Mouse (Mus musculus) brain, embryonic 14.5 days (tissue): ENCODE measurements around the gene Yjefn3. TPM values are rescaled to one million over a fixed set of nuclear protein-coding genes. Genes with fewer than 3 reads are reported as not detected.

Experiments
- DNase-seq: peaks from one replicate; pipeline ENCODE4 v3.0.0-alpha.2; 2011; ENCODE audit warnings: low read depth
- CTCF ChIP-seq: fragments of 200-500 bp; IDR thresholded peaks from 2 replicates; pipeline ENCODE4 v1.5.1; 2012; ENCODE audit warnings: inconsistent platforms, mild to moderate bottlenecking, moderate library complexity, borderline replicate concordance; ENCODE audit not compliant: insufficient read depth, insufficient read length; ENCODE audit errors: extremely low read depth
- POLR2A ChIP-seq: fragments of 200-500 bp; IDR thresholded peaks from 2 replicates; pipeline ENCODE4 v1.6.1; 2012; ENCODE audit warnings: mild to moderate bottlenecking, inconsistent platforms, borderline replicate concordance; ENCODE audit not compliant: poor library complexity, insufficient read depth, insufficient read length, severe bottlenecking; ENCODE audit errors: extremely low read depth
- polyA plus RNA-seq: library from polyadenylated mRNA; depleted of rRNA; stranded (reverse); fragments of >200 nt; gene quantifications from 2 replicates; pipeline ENCODE4 v1.2.3, GENCODE M21; 2012

The Yjefn3 gene
- polyA plus RNA-seq, 1 experiment: 12.6 TPM

DNA sequence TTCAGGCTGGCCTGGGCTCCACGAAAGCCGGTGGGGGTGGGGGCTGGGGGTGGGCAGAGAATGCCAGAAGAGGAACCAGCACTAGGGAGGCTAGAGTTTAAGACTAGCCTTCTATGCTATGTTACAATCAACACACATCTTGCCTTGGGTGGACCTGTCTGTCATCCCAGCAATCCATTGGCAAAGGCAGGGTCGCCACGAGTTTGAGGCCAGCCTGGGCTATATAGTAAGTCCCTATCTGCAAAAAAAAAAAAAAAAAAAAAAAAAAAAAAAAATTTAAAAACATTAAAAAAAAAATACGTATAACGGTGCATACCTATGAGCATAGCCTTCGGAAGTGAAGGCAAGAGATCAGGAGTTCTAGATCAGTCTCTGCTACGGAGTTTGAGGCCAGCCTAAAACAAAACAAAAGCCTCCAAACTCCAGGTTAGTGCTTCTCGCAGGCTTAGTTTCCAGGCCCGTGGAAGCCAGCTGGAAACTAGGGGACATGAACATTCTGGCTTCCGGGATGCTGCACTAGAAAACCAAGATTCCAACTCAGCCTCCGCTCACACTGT is 1.5 kb downstream of the Yjefn3 start:
- DNase-seq: no peak
- TF ChIP-seq CTCF (no peak), POLR2A (no peak)

DNA sequence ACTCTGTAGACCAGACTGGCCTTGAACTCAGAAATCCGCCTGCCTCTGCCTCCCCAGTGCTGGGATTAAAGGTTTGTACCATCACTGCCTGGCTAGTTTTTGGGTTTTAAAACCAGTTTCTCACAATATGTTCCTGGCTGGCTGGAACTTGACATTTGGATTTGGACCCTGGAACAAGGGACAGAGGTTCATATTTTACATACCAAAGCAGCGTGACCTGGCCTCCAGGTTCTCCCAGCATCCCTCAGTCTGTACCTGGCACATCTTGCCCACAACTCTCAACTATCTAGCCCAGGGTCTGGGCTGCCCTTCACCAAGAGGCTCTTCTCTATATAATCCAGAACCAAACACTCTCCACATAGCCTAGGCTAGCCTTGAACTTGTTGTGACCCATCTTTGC is 2.6 kb downstream of the Yjefn3 start:
- TF ChIP-seq POLR2A (no peak), CTCF (no peak)
- DNase-seq: no peak

DNA sequence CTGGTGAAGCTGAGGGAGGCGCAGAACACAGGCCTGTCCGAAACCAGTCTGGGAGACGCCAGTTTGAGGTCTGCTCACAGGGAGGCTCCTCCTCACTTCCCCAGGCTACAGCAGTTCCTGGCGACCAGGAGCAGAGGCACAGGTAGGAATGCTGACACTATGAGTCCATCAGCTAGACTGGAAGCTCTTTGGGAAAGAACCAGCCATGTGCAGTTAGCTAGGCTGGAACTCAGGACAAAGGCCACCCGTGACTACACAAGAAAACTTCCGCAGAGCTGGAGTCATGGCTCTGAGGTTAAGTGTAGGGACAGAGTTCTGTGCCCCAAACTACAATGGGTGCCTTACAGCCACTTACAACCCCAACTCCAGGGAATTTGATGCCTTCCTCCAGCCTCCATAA is 4.7 kb downstream of the Yjefn3 start:
- TF ChIP-seq CTCF: no peak
- no peak for TF ChIP-seq POLR2A

DNA sequence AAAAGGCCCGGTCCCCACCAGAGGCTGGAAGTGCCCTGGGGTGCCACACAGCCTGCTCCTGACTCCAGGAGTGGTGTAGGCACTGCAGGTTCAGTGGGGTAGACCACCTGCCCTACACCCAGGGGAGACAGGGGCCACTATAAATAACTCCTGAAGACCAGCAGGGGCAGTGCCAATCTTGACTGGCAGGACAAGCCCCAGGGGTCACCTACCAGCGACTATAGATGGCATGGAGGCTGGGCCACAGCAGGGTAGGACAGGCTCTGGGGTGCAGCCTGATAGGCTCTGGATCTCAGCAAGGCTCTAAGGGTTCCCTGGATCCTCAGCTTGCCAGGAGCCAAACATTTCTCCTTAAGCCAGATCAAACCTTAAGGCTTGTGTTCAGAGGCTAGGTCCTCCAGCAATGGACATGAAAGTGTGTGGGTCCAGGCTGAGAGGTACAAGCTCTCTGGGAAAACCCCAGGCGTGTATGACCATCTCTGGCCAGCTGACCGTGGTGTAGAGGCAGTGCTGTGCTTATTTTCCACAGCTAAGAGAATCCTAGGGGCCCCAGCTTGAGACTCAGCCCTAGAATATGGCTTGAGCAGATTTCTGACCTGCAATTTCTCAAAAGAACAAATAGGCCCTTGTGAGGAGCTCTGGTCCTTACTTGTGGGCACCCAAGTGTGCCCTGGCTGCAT is 6.6 kb downstream of the Yjefn3 start:
- no peak for DNase-seq
- no peak for TF ChIP-seq POLR2A

More for the DNA sequence above, 4.7 kb downstream of the Yjefn3 start:
- no peak for DNase-seq

DNA sequence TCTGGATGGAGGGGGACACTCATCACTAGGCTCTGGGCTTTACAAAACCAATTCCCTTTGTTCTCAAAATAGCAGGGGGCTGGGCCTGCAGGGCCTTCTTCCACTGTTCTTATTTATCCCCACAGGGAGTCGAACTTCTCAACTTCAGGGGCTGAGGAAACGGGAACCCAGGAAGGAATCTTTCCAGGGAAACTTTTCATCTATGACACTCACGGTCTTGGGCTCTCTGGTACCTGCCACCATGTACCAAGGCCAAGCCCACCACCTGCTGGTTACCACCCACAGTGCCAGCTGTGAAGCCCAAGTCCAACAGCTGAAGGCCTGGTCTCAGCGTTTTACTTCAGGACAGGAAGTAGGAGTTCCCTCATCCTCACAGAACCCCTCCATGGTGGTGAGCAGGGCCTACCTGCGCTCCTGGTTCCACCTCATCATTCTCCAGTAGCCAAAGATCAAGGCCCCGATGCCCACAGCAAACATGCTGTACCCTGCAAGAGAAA is 7.6 kb downstream of the Yjefn3 start:
- no peak for TF ChIP-seq CTCF
- TF ChIP-seq POLR2A: no peak
- DNase-seq: no peak

DNA sequence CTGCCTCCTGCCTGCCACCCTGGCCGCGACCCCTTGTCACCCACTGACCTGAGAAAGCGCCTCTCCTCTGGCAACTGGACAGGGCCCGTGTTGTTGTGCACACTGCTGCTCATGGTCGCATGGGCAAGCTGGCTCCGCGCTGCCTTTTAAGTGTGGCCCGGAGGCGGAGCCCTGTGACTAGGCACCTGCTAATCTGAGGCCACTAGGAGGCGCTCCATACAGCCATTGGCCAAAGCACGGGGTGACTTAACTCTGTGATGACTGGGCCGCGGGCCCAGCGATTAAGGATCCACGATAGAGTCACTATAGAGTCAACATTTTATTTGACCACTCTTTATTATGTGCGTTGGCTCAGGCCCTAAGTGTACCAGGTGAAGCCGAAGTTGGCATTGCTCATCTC is 8.6 kb downstream of the Yjefn3 start:
- peak; percentile 59 for TF ChIP-seq CTCF
- TF ChIP-seq POLR2A: no peak
- DNase-seq: peak; percentile 67

DNA sequence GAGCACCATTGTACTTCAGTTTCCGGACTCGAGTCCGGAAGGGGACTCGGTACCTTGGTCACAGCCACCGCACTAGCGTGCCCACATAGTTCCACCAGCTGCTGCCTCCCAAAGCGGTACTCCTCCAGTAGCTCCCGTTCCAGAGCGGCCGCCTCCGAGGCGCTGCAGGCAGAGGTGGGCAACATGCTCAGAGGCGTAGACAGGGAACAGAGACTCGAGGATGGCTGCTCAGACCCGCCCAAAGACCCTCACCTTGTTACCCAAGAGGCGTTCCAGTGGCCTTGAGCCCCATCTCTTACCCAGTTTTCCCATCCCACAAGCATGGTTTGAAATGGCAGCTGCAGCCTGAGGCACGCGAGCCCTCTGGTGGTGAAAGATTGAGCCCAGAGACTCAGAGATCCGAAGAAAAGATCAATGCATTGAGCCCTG is 11.7 kb downstream of the Yjefn3 start:
- TF ChIP-seq POLR2A: no peak
- peak; percentile 85 for TF ChIP-seq CTCF
- DNase-seq: peak; percentile 77

DNA sequence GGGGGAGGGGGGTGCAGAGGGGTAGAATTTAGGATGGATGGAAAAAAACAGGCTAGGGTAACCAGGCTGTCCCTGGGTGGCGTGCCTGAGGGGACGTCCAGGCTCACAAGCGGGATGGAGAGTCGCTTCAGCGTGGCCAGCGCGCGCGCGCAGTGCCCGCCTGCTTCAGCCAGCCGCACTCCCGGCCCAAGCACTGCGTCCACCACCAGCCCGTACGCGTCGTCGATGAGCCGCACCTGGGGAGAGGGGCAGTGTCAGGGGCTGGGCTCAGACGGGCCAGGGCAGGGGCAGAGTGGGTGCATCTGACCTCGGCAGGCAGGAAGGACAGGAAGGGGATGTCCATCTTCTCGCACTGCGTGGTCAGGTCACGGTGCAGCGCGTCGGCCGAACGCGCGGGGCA is 13.6 kb downstream of the Yjefn3 start:
- no peak for TF ChIP-seq CTCF
- no peak for TF ChIP-seq POLR2A
- DNase-seq: no peak

DNA sequence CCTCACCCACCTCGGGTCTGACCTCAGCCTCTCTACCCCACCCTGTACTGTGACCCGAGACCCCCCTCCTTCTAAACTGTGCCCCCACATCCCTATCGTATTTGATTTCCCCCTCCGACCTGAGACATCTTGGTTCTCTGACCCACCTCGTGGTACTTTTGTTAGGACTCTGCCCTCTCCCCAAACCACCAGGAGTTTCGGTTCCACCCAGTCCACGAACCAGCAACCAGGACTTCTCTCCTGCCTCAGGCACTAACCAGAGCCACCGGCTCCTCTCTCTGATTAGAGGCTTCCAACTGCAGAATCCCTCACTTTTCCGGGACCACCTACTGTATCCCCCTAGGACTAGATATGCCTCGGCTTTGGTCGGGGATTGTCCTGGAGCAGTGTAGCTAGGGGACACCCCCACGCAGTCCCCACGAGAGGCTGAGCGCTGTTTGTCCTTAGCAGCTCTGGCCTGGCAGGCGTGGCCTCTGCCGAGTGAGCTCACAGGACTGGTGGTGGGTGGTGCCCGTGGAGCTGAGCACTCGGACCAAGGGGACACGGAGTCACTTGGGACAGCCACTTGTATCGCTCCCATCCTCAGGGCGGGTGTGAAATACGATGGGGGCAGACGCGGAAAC is 14.2 kb downstream of the Yjefn3 start:
- TF ChIP-seq CTCF (no peak), POLR2A (no peak)
- DNase-seq: no peak

DNA sequence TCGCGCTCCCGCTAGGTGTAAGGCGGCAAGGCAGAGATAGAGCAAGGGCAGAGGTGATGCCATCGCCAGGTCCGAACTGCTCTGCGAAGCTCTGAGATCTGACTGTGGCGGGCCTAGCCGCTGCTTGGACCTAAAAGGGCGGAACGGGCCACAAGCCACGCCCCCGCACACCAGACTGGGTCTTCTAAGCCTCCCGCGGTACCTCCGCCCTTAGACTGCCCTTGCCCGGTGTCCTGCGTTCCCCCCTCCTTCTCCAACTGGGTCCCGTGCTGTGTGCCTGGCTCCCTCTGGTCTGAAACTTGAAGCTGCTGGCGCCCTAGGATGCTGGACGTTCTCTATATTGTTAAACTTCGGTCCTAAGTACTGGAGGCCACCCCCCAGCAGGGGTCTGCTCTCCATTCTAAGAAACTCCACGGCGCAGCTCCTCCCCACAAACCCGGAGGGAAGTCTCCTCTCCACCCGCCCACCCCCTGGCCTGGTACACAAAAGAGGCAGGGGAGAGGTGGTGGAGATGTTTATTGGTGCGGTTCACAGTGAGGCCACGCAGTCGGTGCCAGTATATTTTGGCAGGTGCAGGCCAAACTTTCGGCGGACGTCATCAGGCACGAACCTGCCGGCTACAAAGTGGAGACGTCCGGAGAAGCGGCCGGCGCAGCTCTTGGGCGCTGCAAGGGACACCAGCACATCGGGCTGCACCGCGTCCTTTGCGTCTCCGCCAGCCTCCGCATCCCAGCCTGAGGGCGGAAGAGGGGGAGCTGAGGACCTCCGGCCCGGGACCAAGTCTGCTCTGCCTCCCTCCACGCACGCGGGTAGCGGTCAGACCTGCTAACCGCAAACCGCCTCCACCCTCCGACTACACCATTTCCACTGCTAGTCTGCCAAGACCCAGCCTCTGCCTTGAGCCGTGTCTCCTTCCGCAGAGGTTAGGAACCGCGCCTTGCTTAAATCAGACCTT is 14.9 kb downstream of the Yjefn3 start, which contains the start of gene Cilp2:
Cilp2 (minus strand) TSS at position 399 of the 955 bp plus-strand sequence.
- TF ChIP-seq CTCF: no peak
- TF ChIP-seq POLR2A: no peak
- peak; percentile 32 for DNase-seq

DNA sequence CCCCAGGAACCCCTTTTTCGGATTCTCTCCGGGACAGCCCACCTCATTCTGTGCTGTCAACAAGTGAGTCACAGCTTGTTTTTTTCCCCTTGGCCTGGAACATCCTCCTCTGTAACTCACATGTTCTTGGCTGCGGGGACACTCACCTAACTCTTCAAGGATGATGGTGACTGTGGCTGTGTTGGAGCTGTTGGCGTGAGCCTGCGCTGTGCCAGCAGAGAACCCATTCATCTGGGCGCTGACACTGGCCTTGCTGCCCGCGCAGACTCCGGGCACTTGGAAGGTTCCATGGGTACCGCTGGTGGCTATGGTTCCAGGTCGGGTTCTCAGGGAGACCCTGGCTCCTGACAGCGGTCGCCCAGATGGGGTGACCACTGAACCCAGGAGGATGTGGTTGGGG is 18.4 kb downstream of the Yjefn3 start:
- TF ChIP-seq POLR2A: no peak
- no peak for TF ChIP-seq CTCF
- DNase-seq: no peak
